Mouse (Mus musculus): ENCODE measurements around the gene Nav3.

DNA sequence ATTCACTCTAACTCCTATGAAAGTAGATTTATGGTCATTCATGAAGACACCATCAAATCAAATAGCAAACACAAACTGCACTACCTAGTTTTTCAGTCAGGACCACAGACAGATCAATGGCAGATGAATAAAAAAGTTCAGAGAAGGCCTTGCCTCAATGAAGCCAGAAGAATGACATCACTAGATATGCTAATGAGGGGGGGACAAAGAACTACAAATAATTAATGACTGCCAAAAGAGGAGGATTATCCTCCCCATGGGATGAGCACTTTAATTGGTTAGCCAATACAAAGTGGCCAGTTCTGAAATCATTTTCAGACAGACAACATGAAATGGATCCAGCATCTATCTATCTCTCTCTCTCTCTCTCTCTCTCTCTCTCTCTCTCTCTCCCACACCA, 652.6 kb downstream of the Nav3 start:
- no peak for TF ChIP-seq POLR2A (IDR thresholded peaks at IDR 0.05; ENCODE audit: borderline replicate concordance, extremely low read depth, insufficient read depth, insufficient read length, poor library complexity, severe bottlenecking)
- no peak for TF ChIP-seq CTCF (IDR thresholded peaks at IDR 0.05; ENCODE audit: borderline replicate concordance, extremely low read depth, insufficient read depth, insufficient read length)
